Comparison of ENCODE assay signal across 21 mouse cellular contexts in genomic region chr13:32269261-32269660, GRCm38 (mm10).
"Had no signal": no experiment of that assay in that cellular context is flagged by ENCODE, and none has a peak within 500 bp of the region (broad histone marks: within the 10 kb centered on the region; RNA-seq: fewer than 3 reads in every experiment).

No protein-coding gene starts in this region.

- H3K4me2 ChIP-seq: limb, embryonic 13.5 days; liver, embryonic 12.5 days; liver, embryonic 15.5 days; midbrain, embryonic 12.5 days; midbrain, embryonic 15.5 days; neural tube, embryonic 13.5 days; stomach, embryonic 15.5 days had no signal

- DNase-seq: kidney, adult 2 months; kidney, postnatal 25 days; layer of hippocampus, adult 9-11 months; liver; lung, adult 18-20 months; lung, postnatal 14 days; retina, postnatal 1 day; right cerebral cortex, postnatal 25 days; spleen, adult 18-20 months; thymus, postnatal 25 days had no signal

- H3K9ac ChIP-seq: limb, embryonic 13.5 days; liver, embryonic 12.5 days; liver, embryonic 15.5 days; midbrain, embryonic 12.5 days; midbrain, embryonic 15.5 days; neural tube, embryonic 13.5 days; stomach, embryonic 15.5 days had no signal

- H3K36me3 ChIP-seq: limb, embryonic 10.5 days; limb, embryonic 13.5 days; liver, embryonic 12.5 days; liver, embryonic 15.5 days; midbrain, embryonic 12.5 days; midbrain, embryonic 15.5 days; neural tube, embryonic 13.5 days; stomach, embryonic 15.5 days had no signal

- H3K9me3 ChIP-seq: limb, embryonic 10.5 days; limb, embryonic 13.5 days; liver, embryonic 12.5 days; liver, embryonic 15.5 days; midbrain, embryonic 12.5 days; midbrain, embryonic 15.5 days; neural tube, embryonic 13.5 days; stomach, embryonic 15.5 days had no signal

- H3K4me3 ChIP-seq: layer of hippocampus, adult 2 months; limb, embryonic 10.5 days; limb, embryonic 13.5 days; liver, embryonic 12.5 days; liver, embryonic 15.5 days; midbrain, embryonic 12.5 days; midbrain, embryonic 15.5 days; neural tube, embryonic 13.5 days; stomach, embryonic 15.5 days had no signal

- H3K27me3 ChIP-seq: limb, embryonic 13.5 days; liver, embryonic 12.5 days; liver, embryonic 15.5 days; midbrain, embryonic 12.5 days; midbrain, embryonic 15.5 days; neural tube, embryonic 13.5 days; stomach, embryonic 15.5 days had no signal

- H3K4me1 ChIP-seq: liver, embryonic 12.5 days; liver, embryonic 15.5 days; stomach, embryonic 15.5 days had no signal

- ATAC-seq: liver, embryonic 12.5 days; midbrain, embryonic 15.5 days had no signal

- H3K27ac ChIP-seq: kidney, postnatal 0 days; layer of hippocampus, adult 2 months; limb, embryonic 10.5 days; limb, embryonic 13.5 days; liver, embryonic 12.5 days; liver, embryonic 15.5 days; macrophage; midbrain, embryonic 12.5 days; midbrain, embryonic 15.5 days; neural tube, embryonic 13.5 days; stomach, embryonic 15.5 days had no signal
